Mouse (Mus musculus) left cerebral cortex, postnatal 25 days (tissue): ENCODE measurements around the gene B3gnt9. TPM values are rescaled to one million over a fixed set of nuclear protein-coding genes. Genes with fewer than 3 reads are reported as not detected.

Source experiments
- DNase-seq, 2 experiments: peaks; one replicate each; pipeline ENCODE4 v3.0.0; 2022; ENCODE audit warnings: low spot score in 2 of 2, mixed read lengths in 1 of 2
- intact Hi-C: fragments of 180-260 bp; cut with DNase I; formaldehyde crosslinking; loops from one replicate; pipeline ENCODE4 v1.15.1; 2025
- total RNA-seq, 2 experiments: library from RNA; stranded (reverse); gene quantifications; 2 replicates each; pipeline ENCODE4 v1.2.3; 2021

B3gnt9 gene
- total RNA-seq, 2 experiments from 2014 or later = 2.1 to 2.4 TPM

DNA sequence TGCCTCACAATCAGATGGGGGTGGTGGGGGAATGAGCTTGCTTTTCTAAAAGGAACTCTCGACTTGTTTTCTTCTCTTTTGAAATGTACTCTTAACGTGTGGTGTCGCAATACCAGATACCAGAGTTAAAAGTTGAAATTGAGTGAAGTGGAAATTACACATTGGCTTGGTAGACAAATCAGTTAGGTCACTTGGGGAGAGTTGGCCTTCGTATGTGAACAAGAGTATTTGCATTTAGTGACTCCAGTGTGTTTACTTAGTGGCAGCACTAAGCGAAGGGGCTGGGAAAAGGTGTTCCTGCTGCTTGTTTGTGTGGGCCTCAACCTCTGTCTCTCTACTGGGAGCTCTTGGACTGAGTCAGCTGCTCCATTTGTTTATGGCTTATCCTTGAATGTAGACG lies 29.0 kb downstream of the B3gnt9 start:
- intact Hi-C loops = loop anchor here (2.0 kb wide), 1 partner anchor 55 kb away; the partner anchor contains the start of gene Cbfb
- DNase-seq = no peak

GRCm38 (mm10) chr8:105225272-105225593 lies 29.7 kb downstream of the B3gnt9 start:
- intact Hi-C loops = loop anchor here (2.0 kb wide), 1 partner anchor 54 kb away; the partner anchor contains the start of gene Cbfb
- DNase-seq = no peak

GRCm38 (mm10) chr8:105224413-105225271 lies 30.3 kb downstream of the B3gnt9 start, which contains the start of gene D230025D16Rik:
Gene D230025D16Rik (plus strand): TSS chr8:105225145.
- intact Hi-C loops = loop anchor here (2.0 to 5.0 kb wide), 2 partner anchors 54 to 582 kb away; partner anchors contain the start of genes Cbfb and Ciao2b
- peak; percentile 94 to 96 for DNase-seq

GRCm38 (mm10) chr8:105223850-105224249 lies 31.1 kb downstream of the B3gnt9 start:
- peak in 1 of 2 experiments; percentile 6 for DNase-seq

DNA sequence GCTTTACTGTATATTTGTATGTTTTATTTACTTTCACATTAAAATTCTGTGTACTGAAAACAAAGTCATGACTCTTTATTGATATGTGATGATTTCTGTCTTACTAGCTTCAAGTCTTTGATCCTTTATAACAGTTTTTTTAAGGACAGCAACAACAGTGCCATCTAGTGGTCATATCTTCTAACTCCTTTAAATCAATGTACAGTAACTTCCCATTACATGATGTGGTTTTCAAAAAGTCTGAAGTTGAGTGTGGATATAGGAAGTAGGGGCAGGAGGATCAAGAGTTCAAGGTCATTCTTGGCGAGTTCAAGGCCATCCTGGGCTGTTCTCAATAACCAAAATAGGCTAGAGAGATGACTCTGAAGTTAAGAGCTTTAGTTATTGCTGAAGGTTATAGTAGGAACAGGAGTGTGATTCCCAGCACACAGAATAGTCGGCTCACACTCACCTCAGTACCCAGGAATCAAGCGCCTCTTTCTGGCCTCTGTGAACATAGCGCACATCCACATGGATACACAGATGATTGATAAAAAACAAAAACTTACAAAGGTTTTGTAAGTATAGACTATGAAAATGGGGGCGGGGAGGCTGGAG lies 36.9 kb downstream of the B3gnt9 start:
- intact Hi-C loops = loop anchor here (2.0 to 10.0 kb wide), 6 partner anchors 61 to 563 kb away; partner anchors contain the start of gene Ces2f
- DNase-seq = peak; percentile 10 to 62

More at GRCm38 (mm10) chr8:105223850-105224249, 31.1 kb downstream of the B3gnt9 start:
- intact Hi-C loops = loop anchor here (2.0 to 5.0 kb wide), 2 partner anchors 53 to 582 kb away; partner anchors contain the start of genes Cbfb and Ciao2b

DNA sequence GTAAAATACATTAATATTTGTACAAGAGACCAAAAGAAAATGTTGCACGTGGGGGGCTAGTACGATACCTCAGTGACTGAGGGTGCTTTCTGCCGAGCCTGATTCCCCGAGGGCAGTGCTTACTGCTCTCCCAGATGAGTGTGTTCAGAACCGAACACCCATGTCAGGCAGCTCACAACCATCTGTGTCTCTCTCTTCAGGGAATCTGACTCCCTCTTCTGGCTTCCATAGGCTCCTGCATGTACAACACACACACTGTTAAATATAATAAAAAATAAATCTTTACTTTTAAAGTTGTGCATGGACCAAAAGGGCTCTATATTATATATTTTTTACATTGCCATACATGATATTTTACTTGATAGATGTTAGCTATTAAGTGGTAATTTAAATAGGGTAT lies 40.8 kb downstream of the B3gnt9 start:
- DNase-seq = no peak
- intact Hi-C loops = loop anchor here (10.0 kb wide), 2 partner anchors 269 to 459 kb away; partner anchors contain the start of gene Ces2f

DNA sequence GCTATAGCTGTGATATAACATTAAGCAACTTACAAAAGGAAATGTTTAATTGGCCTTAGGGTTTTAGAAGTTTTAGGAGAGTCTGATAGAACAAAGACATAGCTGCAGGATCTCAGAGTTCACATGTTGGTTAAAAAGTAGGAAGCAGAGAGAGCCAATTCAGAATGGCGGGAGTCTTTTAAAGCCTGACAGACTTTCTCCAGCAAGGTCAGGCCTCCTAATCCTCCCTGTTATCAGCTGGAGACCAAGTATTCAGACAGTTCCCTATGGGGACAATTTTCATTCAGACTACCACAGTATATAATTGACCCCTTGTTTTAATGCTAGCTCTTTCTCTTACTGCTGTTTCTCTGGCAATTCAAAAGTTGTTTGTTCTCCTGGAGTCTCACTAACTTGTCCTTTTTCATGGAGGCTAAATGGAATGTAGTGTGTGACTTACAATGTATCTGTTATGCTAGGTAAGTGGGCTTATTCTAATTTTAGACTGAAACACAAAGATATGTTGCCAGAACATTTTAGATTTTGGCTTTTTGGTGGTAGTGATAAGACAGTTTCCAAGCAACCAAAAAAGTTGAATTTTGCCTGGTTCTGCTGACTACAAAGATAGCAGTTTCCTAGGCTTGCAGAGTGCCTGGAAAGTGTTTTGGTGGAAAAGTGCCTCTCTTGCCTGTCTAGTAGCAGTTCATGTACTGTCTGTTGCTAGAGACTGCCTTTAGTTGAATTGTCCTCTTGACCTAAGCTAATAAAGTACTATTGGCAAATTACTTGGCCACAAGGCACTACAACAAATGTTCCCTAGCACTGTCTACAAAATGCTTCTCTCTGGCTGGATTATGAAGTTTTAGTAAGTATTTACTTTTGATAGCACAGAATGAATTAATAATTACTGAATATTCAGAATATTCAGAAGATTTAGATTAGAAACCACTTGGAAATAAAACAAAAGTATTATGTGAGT lies 45.5 kb downstream of the B3gnt9 start:
- intact Hi-C loops = loop anchor here (10.0 kb wide), 2 partner anchors 265 to 455 kb away; partner anchors contain the start of gene Ces2f
- DNase-seq = no peak

DNA sequence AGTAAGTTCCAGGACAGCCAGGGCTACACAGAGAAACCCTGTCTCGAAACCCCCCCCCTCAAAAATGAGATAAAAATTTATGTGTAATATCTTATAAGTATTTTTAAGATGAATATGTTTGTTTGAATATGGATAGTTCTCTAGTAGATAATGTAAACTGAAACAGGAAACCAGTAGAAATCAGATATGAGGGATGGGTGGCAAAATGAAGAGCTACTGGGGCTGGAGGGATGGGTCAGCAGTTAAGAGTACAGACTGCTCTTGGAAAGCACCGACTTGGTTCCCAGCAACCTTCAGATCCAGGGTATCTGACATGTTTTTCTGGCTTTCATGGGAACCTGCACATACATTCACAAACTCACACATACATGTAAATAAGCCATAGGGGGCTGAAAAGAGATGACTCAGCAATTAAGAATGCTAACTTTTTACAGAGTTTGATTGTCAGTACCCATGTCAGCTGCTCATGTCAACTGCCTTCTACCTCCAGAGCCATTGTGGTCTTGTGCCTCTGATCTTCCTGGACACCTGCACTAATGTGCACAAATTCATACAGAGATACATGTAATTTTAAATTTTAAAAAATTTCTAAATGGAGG lies 47.2 kb downstream of the B3gnt9 start:
- intact Hi-C loops = no loop called here
- DNase-seq = no peak

DNA sequence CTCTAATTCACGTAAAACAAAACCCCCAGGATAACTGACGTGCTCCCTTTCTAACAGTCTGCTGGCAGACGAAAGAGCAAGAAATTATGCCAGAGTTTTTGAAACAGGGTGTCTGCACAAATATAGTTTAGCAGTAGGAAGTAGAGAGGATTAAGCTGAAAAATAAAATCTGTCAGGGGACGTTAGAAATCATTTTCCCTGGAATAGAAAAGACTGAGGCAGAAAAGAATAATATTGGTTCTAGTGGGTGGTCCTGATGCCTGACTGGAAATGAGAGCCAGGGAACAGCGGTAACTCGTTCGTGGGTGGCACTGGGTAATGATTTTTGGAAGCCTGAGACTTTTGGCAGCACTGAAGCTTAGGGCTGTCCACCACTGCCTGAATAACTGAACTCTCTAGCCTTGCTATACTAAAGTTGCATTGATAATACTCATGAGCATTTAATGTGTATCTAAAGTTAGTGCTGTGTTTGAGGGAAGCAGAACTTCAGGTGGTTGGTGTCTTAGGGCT lies 48.1 kb downstream of the B3gnt9 start:
- intact Hi-C loops = no loop called here

GRCm38 (mm10) chr8:105205748-105206147 lies 49.2 kb downstream of the B3gnt9 start:
- no peak for DNase-seq
- intact Hi-C loops = no loop called here

More for the DNA sequence above, 48.1 kb downstream of the B3gnt9 start:
- peak in 1 of 2 experiments; percentile 19 for DNase-seq

Other genes with a start within 250 kb of the B3gnt9 start
- gene Ces3a, start 206.6 kb downstream of the B3gnt9 start, total RNA-seq = not detected
- gene Ces3b, start 171.4 kb downstream of the B3gnt9 start, total RNA-seq = not detected
- not detected for gene Ces4a, start 123.4 kb downstream of the B3gnt9 start, total RNA-seq
- 10 to 100 TPM; 20.3 to 22.1 TPM for gene Cbfb, start 84.5 kb downstream of the B3gnt9 start, total RNA-seq
- gene D230025D16Rik, start 30.0 kb downstream of the B3gnt9 start, total RNA-seq = 10 to 100 TPM; 37.6 to 38.1 TPM
- gene Tradd, start 9.5 kb upstream of the B3gnt9 start, total RNA-seq = 1 to 10 TPM; 5.5 to 5.7 TPM
- under 1 TPM; 0.57 to 0.85 TPM for gene Fbxl8, start 9.5 kb upstream of the B3gnt9 start, total RNA-seq
- gene Hsf4, start 14.6 kb upstream of the B3gnt9 start, total RNA-seq = 1 to 10 TPM; 6.9 to 7.9 TPM
- gene Nol3, start 21.0 kb upstream of the B3gnt9 start, total RNA-seq = 1 to 10 TPM; 7.7 TPM
- gene 4931428F04Rik, start 34.7 kb upstream of the B3gnt9 start, total RNA-seq = 10 to 100 TPM; 25.4 to 29.1 TPM
- 1 to 10 TPM; 1.4 to 1.8 TPM for gene Exoc3l, start 40.9 kb upstream of the B3gnt9 start, total RNA-seq
- gene E2f4, start 42.5 kb upstream of the B3gnt9 start, total RNA-seq = 10 to 100 TPM; 32.9 to 35.1 TPM
- 1 to 10 TPM in 1 of 2 experiments, under 1 TPM in 1; 0.62 to 1.8 TPM for gene Elmo3, start 50.4 kb upstream of the B3gnt9 start, total RNA-seq
- 1 to 10 TPM; 5.1 to 5.2 TPM for gene Lrrc29, start 71.1 kb upstream of the B3gnt9 start, total RNA-seq
- 10 to 100 TPM; 39.8 to 41.7 TPM for gene Tmem208, start 71.2 kb upstream of the B3gnt9 start, total RNA-seq
- 1 to 10 TPM; 2.5 to 3.2 TPM for gene Fhod1, start 92.8 kb upstream of the B3gnt9 start, total RNA-seq
- gene Slc9a5, start 93.7 kb upstream of the B3gnt9 start, total RNA-seq = 10 to 100 TPM; 39.1 to 42.6 TPM
- 1 to 10 TPM; 3.1 to 4.6 TPM for gene Plekhg4, start 118.1 kb upstream of the B3gnt9 start, total RNA-seq
- gene Kctd19, start 158.3 kb upstream of the B3gnt9 start, total RNA-seq = not detected
- gene Lrrc36, start 158.4 kb upstream of the B3gnt9 start, total RNA-seq = under 1 TPM; 0.28 to 0.41 TPM
- 10 to 100 TPM; 30.1 to 37.5 TPM for gene Tppp3, start 216.4 kb upstream of the B3gnt9 start, total RNA-seq
- 10 to 100 TPM; 34.9 to 35.6 TPM for gene Zdhhc1, start 241.7 kb upstream of the B3gnt9 start, total RNA-seq